Mouse (Mus musculus) stomach, postnatal 0 days (tissue): ENCODE data around the gene Trpv1.

Experiments used
- CTCF ChIP-seq: IDR thresholded peaks from 2 replicates; pipeline ENCODE4 v1.5.1; 2016; ENCODE audit warnings: antibody characterized with exemption, low read depth, mild to moderate bottlenecking, moderate library complexity
- EP300 ChIP-seq: optimal IDR thresholded peaks from 2 replicates; pipeline ENCODE3; 2016; ENCODE audit warnings: antibody characterized with exemption

- no peak for TF ChIP-seq CTCF
- no peak for TF ChIP-seq EP300
These were observed 24.6 kb downstream of the Trpv1 start for GRCm38 (mm10) chr11:73258664-73259063.
